Mouse (Mus musculus) kidney, adult 9 months (tissue): ENCODE results near the gene Gpr160.

Experiments used
- DNase-seq: peaks from one replicate; pipeline ENCODE4 v3.0.0; 2022

The Gpr160 gene

DNA sequence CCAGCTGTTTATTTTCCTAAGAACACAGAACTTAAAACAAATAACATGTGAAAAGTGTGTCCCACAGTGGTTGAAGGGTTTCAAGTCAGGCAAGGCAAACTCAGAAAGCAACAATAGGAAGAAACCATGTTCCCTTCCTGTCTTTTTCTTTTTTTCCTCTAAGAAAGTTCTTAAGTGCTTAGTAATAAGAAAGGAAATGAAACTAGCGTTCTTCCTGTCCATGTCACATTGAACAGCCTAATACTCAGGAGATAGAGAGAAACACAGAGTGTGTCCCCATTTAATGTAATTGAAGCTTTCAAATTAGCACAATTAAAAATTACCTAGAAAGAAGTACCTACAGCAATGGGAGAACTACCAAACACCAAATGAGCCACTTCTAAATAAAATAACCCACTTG, 48.9 kb downstream of the Gpr160 start:
- no peak for DNase-seq

DNA sequence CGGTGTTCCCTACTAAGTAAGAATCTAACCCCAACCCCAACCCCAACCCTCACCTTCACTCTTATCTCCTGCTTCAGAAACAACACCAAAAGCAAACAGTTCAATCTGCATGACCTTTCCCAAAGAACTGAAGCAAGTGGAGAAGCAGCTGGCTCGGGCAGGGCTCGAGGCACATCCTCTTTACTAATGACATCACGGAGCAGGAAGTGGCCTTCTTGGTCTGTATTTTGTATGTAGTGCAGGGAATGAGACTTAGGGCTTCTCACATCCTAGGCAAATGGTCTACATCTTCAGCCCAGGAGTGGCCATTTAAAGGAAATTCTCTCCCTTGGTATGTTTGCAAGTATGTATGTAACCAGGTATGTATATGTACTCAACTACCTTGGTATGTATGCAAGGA, 61.4 kb downstream of the Gpr160 start:
- DNase-seq: no peak

DNA sequence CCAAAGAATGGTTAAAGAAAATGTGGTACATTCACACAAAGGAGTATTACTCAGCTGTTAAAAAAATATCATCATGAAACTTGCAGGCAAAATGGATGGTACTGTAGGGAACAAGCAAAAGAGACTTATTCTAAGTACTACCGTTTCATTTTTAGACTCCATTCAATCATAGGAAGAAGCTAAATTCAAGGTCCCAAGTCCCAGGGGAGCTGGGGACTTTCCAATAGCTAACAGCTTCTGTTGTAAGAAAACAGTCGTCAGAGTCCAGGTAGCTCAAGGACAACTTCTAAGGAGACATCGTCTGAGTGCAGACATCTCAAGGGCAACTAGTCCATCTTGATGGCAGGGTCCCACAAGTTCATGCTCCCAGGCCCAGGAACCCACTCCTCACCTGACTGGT, 71.9 kb downstream of the Gpr160 start:
- no peak for DNase-seq

DNA sequence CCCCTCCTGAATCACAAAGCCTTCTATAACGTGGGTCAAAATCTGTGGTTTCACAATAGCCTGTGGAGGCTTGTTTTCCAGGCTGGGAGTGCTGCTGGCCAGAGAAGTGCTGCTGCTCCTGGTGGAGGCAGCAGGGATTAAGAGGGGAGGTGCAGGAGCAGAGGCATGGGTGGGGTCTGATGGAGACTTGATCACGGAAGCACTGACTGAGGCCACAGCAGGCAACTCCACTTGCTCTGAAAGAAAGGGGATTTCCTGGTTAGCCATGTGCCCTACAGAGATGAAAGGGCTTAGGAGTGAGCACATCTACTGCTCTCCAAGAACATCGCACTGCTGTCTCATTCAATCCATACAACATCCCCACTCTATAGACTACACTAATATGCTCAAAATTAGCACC, 74.1 kb downstream of the Gpr160 start:
- DNase-seq: peak; percentile 11

DNA sequence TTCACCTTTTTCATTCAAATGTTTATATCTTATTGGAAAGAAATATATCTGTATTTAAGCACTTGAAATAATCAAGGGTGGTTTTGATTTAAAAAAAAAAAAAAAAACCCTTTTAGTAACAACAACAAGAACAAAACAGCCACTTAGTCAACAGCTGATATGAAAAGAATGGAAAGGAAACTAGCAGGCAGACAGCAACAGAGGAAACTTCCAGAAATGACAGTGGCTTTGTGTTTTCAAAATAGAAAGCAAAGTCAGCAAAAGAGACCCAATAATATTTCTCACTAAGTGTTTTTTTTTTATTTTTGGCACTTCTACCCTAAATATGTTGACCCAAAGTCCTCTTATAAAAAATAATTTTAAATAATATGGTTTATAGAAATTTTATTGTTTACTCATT, 78.6 kb downstream of the Gpr160 start:
- DNase-seq: no peak
